30 mouse cellular contexts compared by ENCODE assay signal in the genomic region with DNA sequence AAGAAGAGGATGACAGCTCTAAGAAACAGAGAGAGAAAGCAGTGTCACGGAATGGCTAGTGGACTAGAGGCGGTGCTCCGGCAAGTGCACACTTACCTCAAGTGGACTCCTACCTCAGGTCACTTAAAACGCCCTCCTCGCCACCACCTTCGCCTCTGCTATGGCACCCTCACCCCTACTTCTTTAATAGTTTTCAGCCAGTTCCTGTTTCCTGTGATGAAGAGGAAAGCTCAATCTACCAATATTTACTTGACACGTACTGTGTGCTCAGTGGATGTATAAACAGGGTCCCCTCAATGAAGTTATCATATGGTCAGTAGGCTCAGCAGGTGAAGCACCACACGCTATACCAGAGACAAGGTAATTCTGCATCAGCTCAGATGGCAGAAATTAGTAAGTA. TPM values are rescaled to one million over a fixed set of nuclear protein-coding genes. Genes with fewer than 3 reads are reported as not detected.
"Had no signal": no experiment of that assay in that cellular context is flagged by ENCODE, and none has a peak within 500 bp of the region (broad histone marks: within the 10 kb centered on the region; RNA-seq: fewer than 3 reads in every experiment).

No protein-coding gene starts in this region.

- H3K27ac ChIP-seq: hindbrain, embryonic 13.5 days; hindbrain, embryonic 15.5 days; hindbrain, postnatal 0 days; kidney, embryonic 15.5 days; kidney, postnatal 0 days; limb, embryonic 13.5 days; limb, embryonic 15.5 days; liver, embryonic 15.5 days had no signal

- H3K9me3 ChIP-seq: heart, embryonic 12.5 days; hindbrain, embryonic 13.5 days; hindbrain, embryonic 15.5 days; kidney, embryonic 15.5 days; limb, embryonic 13.5 days; limb, embryonic 15.5 days; liver, embryonic 15.5 days had no signal

- H3K4me2 ChIP-seq: heart, embryonic 12.5 days; hindbrain, embryonic 13.5 days; hindbrain, embryonic 15.5 days; kidney, embryonic 15.5 days; limb, embryonic 13.5 days; limb, embryonic 15.5 days; liver, embryonic 11.5 days; liver, embryonic 15.5 days had no signal

- H3K4me1 ChIP-seq: heart, embryonic 12.5 days; hindbrain, embryonic 13.5 days; hindbrain, embryonic 15.5 days; limb, embryonic 13.5 days; limb, embryonic 15.5 days had no signal

- ATAC-seq: forebrain, embryonic 16.5 days; hindbrain, postnatal 0 days had no signal

- H3K9ac ChIP-seq: heart, embryonic 12.5 days; hindbrain, embryonic 13.5 days; hindbrain, embryonic 15.5 days; kidney, embryonic 15.5 days; limb, embryonic 13.5 days; limb, embryonic 15.5 days; liver, embryonic 15.5 days had no signal

- H3K4me3 ChIP-seq: heart, embryonic 12.5 days; hindbrain, embryonic 13.5 days; hindbrain, embryonic 15.5 days; kidney, embryonic 15.5 days; limb, embryonic 13.5 days; limb, embryonic 15.5 days; liver, embryonic 15.5 days had no signal

- DNase-seq: gastrocnemius, postnatal 14 days; gastrocnemius, postnatal 36 days; heart, adult 18-20 months; heart, postnatal 14 days; heart, postnatal 36 days; kidney, adult 11 months; kidney, adult 2 months; kidney, adult 9 months; kidney, postnatal 14 days; kidney, postnatal 36 days; layer of hippocampus, adult 9-11 months; layer of hippocampus, postnatal 36 days; left cerebral cortex, postnatal 4 days had no signal

- H3K27me3 ChIP-seq: heart, embryonic 12.5 days; hindbrain, embryonic 13.5 days; hindbrain, embryonic 15.5 days; kidney, embryonic 15.5 days; limb, embryonic 13.5 days; limb, embryonic 15.5 days; liver, embryonic 15.5 days had no signal

- H3K36me3 ChIP-seq: liver, embryonic 15.5 days had no signal

RNA-seq across cellular contexts. Expression of a gene that starts 26.5 kb away (rescaled TPM):
- total RNA-seq: heart, adult 18-20 months; heart, postnatal 36 days; hematopoietic stem cell, adult 5-6 weeks had no signal
- polyA plus RNA-seq: forebrain, embryonic 16.5 days; heart, embryonic 12.5 days; heart, embryonic 14.5 days; heart, embryonic 16.5 days; hindbrain, embryonic 11.5 days; hindbrain, embryonic 13.5 days; hindbrain, postnatal 0 days; limb, embryonic 11.5 days; limb, embryonic 15.5 days had no signal

RNA-seq across cellular contexts. Expression of a gene that starts 42.8 kb away (rescaled TPM):
- total RNA-seq: heart, postnatal 14 days; hematopoietic stem cell, adult 5-6 weeks; layer of hippocampus, postnatal 36 days; left cerebral cortex, postnatal 4 days had no signal
- polyA plus RNA-seq: heart, embryonic 12.5 days; heart, embryonic 14.5 days; heart, embryonic 16.5 days; hindbrain, embryonic 11.5 days; kidney, embryonic 15.5 days; large intestine, adult 2 months; liver, embryonic 11.5 days had no signal
